Mouse (Mus musculus) CD4-positive, CD25-positive, alpha-beta regulatory T cell, adult 9 weeks (primary cell): Measurements from ENCODE around the gene Ccdc91. TPM values are rescaled to one million over a fixed set of nuclear protein-coding genes. Genes with fewer than 3 reads are reported as not detected.

ENCODE experiments used
- polyA plus RNA-seq: library from polyadenylated mRNA; unstranded; fragments of 100-300 nt; shearing (Covaris generic); gene quantifications from one replicate; pipeline ENCODE4 v1.2.1, GENCODE M21; 2017

Gene Ccdc91
- polyA plus RNA-seq, result 23.9 TPM

GRCm38 (mm10) chr6:147475727-147476613, at the start of gene Ccdc91:
Gene Ccdc91, plus strand, starts transcription at chr6:147475828.

Other genes with a start within 250 kb of the Ccdc91 start
- not detected for gene Pthlh, start 211.6 kb upstream of the Ccdc91 start, polyA plus RNA-seq